Mouse (Mus musculus) forebrain, embryonic 13.5 days (tissue): ENCODE measurements around the gene Brca1. TPM values are rescaled to one million over a fixed set of nuclear protein-coding genes. Genes with fewer than 3 reads are reported as not detected.
"Not testable (repeated sequence)": the region's sequence is repeated elsewhere in the genome, so short reads cannot be mapped to it uniquely, and the experiment has no call there.

Experiments
- ATAC-seq: fragments of 200-750 bp; cut with Nextera tagmentation; 2 replicates; pipeline ENCODE4 v1.8.0; 2017
- H3K27ac ChIP-seq: fragments of 300-500 bp; sonication (generic); 2 replicates; pipeline ENCODE4 v1.5.1; 2015; ENCODE audit warnings: inconsistent platforms, mild to moderate bottlenecking, moderate library complexity
- H3K27me3 ChIP-seq: fragments of 300-500 bp; sonication (generic); 2 replicates; pipeline ENCODE4 v1.6.1; 2015; ENCODE audit warnings: mild to moderate bottlenecking, inconsistent platforms
- H3K36me3 ChIP-seq: fragments of 300-500 bp; sonication (generic); 2 replicates; pipeline ENCODE4 v1.6.1; 2015; ENCODE audit warnings: mild to moderate bottlenecking, inconsistent platforms; ENCODE audit not compliant: poor library complexity, severe bottlenecking
- H3K4me1 ChIP-seq: fragments of 300-500 bp; sonication (generic); 2 replicates; pipeline ENCODE4 v1.6.1; 2015; ENCODE audit warnings: inconsistent platforms
- H3K4me2 ChIP-seq: fragments of 300-500 bp; sonication (generic); 2 replicates; pipeline ENCODE4 v1.6.1; 2015; ENCODE audit warnings: inconsistent platforms, mild to moderate bottlenecking, moderate library complexity
- H3K4me3 ChIP-seq: fragments of 300-500 bp; sonication (generic); 2 replicates; pipeline ENCODE4 v1.5.1; 2015; ENCODE audit warnings: mild to moderate bottlenecking, inconsistent platforms
- H3K9ac ChIP-seq: fragments of 300-500 bp; sonication (generic); 2 replicates; pipeline ENCODE4 v1.6.1; 2015; ENCODE audit warnings: mild to moderate bottlenecking, inconsistent platforms
- H3K9me3 ChIP-seq: fragments of 300-500 bp; sonication (generic); replicated peaks from 2 replicates; pipeline ENCODE4 v1.6.1; 2016; ENCODE audit warnings: inconsistent platforms
- WGBS: fragments of 180-500 bp; shearing (Covaris S2); methylation state at CpG from one replicate; pipeline ENCODE4 v1.1.7; 2015; 5-methylcytosine and 5-hydroxymethylcytosine counted together
- polyA plus RNA-seq: library from polyadenylated mRNA; unstranded; fragments of >200 nt; fragmentation: Nextera tagmentation; extraction: Ambion mirVana; gene quantifications from 2 replicates; pipeline ENCODE4 v1.2.1, GENCODE M21; 2015

Brca1 gene
- polyA plus RNA-seq, 1 experiment from 2014 or later, result 12.5 TPM

DNA sequence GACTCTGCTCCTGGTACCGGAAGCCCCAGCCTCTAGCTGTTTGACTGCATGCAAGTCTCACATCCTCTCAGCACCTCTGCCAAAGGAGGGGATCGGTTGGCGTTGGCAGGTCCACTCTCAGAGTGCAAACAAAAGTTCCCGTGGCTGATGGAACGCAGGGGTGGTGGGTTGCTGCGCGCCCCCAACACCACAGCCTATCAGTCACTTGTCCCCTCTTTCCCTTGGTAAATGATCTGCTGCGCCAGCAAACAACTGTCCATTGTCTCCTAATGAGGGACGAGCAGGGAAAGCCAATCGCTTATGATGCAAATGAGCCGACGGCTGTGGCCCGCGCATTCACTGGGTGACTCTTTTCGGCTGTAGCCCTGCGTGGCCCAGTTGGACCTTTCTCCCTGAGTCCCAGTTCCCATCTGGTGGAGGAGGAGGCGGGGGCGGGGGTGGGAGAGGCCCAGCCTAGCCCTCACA is 72.6 kb downstream of the Brca1 start:
- peak overlapping the region; percentile 16; the same call in 1 of the 2 replicates for H3K4me3 ChIP-seq
- peaks cover 43% of the 10 kb centered on the region for H3K4me1 ChIP-seq

DNA sequence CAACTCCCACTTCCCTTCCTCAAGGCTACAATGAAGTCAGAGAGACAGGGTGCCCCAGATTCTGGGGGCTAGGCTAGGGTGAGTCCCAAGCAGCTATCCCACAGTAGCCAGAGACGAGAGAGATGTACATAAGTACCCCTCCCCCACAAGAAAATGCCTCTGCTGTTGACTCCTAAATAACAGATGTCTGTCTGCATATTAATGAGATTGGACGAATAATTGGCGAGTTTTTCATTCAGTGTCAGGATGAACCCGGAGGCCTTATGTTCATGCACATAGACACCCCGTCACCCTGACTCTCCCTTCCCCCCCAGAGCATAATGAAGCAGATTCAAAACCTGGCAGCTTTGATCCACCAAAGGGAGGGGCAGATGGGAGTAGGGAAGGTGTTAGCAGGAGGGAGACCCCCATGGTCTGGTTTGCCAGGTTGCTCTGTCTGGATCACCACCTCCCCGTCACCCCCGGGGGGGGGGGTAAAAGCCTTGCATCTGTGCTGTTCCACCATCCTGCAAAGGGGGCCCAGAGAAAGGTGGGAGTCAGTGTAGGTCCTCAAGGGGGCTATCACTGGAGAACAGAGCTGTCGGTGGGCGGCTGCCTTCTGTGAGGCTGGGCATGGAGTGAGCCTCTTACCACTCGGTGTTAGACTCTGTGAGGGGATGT is 74.1 kb downstream of the Brca1 start:
- H3K4me2 ChIP-seq, result peak overlapping the region; percentile 17
- H3K27me3 ChIP-seq, result no peaks in the 10 kb centered on the region
- H3K9ac ChIP-seq, result no peak overlapping the region
- ATAC-seq, result peak; percentile 92
- no peaks in the 10 kb centered on the region for H3K36me3 ChIP-seq
- peaks cover 44% of the 10 kb centered on the region for H3K4me1 ChIP-seq
- H3K4me3 ChIP-seq, result no peak overlapping the region
- H3K27ac ChIP-seq, result peak overlapping the region; percentile 92
- no peaks in the 10 kb centered on the region for H3K9me3 ChIP-seq
- 13% methylated on average over 10 of the region's 10 CpGs for WGBS

More for the DNA sequence above, 72.6 kb downstream of the Brca1 start:
- peak overlapping the region; percentile 92 for H3K27ac ChIP-seq
- ATAC-seq, result no peak
- no peaks in the 10 kb centered on the region for H3K36me3 ChIP-seq
- 1% methylated on average over 18 of the region's 18 CpGs for WGBS
- H3K4me2 ChIP-seq, result peak overlapping the region; percentile 52
- H3K9ac ChIP-seq, result peak overlapping the region; percentile 57
- no peaks in the 10 kb centered on the region for H3K9me3 ChIP-seq
- no peaks in the 10 kb centered on the region for H3K27me3 ChIP-seq

DNA sequence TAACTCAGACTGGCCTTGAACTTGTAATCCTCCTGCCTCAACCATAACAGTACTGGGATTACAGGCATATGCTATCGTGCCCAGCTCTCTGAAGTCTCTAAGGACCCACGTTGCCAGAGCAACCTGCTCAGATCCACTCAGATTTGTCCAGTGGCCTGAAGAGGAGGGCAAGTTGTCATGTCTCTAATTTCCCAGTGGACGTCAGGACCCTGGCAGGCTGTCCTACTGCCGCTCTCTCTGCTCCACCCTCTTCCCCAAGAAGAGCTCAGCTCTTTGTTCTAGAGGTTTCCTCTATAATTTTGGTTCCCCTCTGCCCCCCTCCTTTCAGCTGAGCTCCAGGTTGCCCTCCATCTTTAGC is 74.6 kb downstream of the Brca1 start:
- H3K4me3 ChIP-seq, result no peak overlapping the region
- H3K27ac ChIP-seq, result peak overlapping the region; percentile 92
- peak overlapping the region; percentile 17; the same call in 1 of the 2 replicates for H3K4me2 ChIP-seq
- WGBS, result 6% methylated on average over 4 of the region's 4 CpGs
- H3K4me1 ChIP-seq, result peaks cover 49% of the 10 kb centered on the region
- no peaks in the 10 kb centered on the region for H3K36me3 ChIP-seq
- ATAC-seq, result peak; percentile 61
- H3K9me3 ChIP-seq, result no peaks in the 10 kb centered on the region
- H3K9ac ChIP-seq, result no peak overlapping the region
- H3K27me3 ChIP-seq, result no peaks in the 10 kb centered on the region

DNA sequence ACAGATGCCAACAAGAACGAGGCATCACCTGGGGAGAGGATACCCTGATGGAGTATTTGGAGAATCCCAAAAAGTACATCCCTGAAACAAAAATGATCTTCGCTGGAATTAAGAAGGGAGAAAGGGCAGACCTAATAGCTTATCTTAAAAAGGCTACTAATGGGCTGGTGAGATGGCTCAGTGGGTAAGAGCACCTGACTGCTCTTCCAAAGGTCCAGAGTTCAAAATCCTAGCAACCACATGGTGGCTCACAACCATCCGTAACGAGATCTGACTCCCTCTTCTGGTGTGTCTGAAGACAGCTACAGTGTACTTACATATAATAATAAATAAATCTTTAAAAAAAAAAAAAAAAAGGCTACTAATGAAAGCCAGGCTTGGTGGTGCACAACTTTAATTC is 75.4 kb downstream of the Brca1 start:
- H3K27ac ChIP-seq, H3K9me3 ChIP-seq, H3K4me3 ChIP-seq, ATAC-seq, H3K36me3 ChIP-seq, H3K9ac ChIP-seq, H3K4me2 ChIP-seq, H3K27me3 ChIP-seq: not testable (repeated sequence)
- peaks cover 57% of the 10 kb centered on the region for H3K4me1 ChIP-seq
- WGBS, result 79% methylated on average over 4 of the region's 4 CpGs

DNA sequence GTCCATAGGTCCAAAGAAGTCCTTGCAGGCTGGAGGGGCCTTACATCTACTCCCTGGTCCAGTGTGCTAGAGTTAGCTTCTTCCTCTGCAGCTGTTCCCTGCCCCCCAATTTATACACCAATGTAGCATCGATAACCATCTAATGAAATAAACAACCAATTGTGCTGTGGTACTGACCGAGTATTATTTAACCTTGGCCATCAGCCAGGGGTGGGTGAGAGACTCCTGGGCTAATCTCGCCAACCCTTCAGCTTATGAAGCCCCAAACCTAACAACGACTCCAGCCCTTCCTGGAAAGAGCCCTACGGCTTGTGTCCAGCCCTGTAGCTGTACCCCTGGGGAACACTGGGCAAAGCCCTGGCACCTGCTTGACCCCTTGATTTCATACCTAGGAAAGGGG is 77.5 kb downstream of the Brca1 start:
- Histone ChIP-seq H3K9me3 (no peaks in the 10 kb centered on the region), H3K9ac (no peak overlapping the region), H3K36me3 (peaks cover 11% of the 10 kb centered on the region), H3K4me2 (no peak overlapping the region), H3K27ac (peak overlapping the region; percentile 10; the same call in 1 of the 2 replicates), H3K27me3 (no peaks in the 10 kb centered on the region), H3K4me3 (no peak overlapping the region), H3K4me1 (peaks cover 66% of the 10 kb centered on the region)
- ATAC-seq, result no peak
- 65% methylated on average over 5 of the region's 5 CpGs for WGBS

DNA sequence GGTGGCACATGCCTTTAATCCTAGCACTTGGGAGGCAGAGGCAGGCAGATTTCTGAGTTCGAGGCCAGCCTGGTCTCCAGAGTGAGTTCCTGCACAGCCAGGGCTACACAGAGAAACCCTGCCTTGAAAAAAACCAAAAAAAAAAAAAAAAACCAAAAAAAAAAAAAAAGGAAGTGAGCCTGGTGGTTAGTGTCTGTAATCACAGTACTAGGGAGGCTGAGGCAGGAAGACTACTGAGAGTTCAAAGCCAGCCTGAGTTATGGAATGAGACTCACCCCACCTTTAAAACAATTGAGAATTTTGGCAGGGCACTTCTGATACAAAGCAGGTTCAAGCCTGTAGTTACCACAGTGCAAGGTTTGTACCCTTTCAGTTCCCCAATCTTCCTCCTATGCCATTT is 78.1 kb downstream of the Brca1 start:
- not testable (repeated sequence) for H3K9me3 ChIP-seq, H3K27ac ChIP-seq, ATAC-seq, H3K4me3 ChIP-seq, H3K9ac ChIP-seq, H3K27me3 ChIP-seq, H3K4me2 ChIP-seq
- whole genome bisulfite sequencing, result 88% methylated on average over 1 of the region's 1 CpGs
- peaks cover 64% of the 10 kb centered on the region for H3K4me1 ChIP-seq
- peaks cover 11% of the 10 kb centered on the region for H3K36me3 ChIP-seq

DNA sequence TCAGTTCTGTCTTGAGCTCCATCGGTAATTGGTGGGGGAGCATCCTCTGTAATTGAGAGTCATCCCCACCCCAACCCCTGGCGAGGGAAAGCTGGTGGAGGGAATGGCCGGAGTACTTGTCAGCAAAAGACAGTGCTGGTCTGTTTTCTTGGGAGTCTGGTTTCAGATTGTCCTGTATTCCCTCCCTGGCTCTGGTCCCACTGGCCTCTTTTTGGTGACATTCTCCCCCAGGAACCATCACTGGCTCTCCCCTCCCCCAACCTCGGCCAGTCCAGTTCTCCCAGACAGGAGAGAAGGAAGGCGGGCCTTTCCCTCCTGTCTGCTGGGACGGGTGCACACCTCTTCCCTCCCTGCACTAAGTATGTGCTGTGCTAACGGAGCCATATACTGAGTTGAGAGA is 79.4 kb downstream of the Brca1 start:
- Histone ChIP-seq H3K4me1 (peaks cover 58% of the 10 kb centered on the region), H3K36me3 (peaks cover 11% of the 10 kb centered on the region), H3K4me3 (no peak overlapping the region), H3K9me3 (no peaks in the 10 kb centered on the region), H3K4me2 (0 out of 2 replicates have a peak overlapping the region, but pooled peaks have one; percentile 5), H3K27me3 (no peaks in the 10 kb centered on the region), H3K9ac (no peak overlapping the region), H3K27ac (peak overlapping the region; percentile 25)
- no peak for ATAC-seq
- WGBS, result 62% methylated on average over 7 of the region's 7 CpGs

DNA sequence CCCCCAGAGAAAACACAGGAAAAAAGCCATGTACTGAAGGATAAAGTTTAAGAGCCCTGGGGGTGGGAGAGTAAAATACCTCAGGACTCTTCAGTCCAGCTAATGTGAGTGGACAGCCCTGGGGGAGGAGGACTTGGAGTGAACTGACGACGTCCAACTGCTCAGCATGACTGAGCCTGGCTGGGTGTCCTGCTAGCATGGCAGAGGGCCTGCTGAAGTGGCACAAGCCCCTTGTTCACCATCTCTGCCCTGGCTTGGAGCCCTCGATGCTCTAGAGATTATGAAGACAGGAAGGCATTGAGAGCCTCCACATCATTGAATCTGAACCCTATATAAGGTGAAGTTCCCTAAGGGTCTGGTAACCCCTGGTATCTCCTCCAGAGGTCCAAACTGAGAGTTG is 79.8 kb downstream of the Brca1 start:
- H3K9me3 ChIP-seq, result no peaks in the 10 kb centered on the region
- H3K9ac ChIP-seq, result no peak overlapping the region
- H3K4me2 ChIP-seq, result 0 out of 2 replicates have a peak overlapping the region, but pooled peaks have one; percentile 5
- no peak for ATAC-seq
- WGBS, result 67% methylated on average over 3 of the region's 3 CpGs
- no peaks in the 10 kb centered on the region for H3K27me3 ChIP-seq
- peaks cover 11% of the 10 kb centered on the region for H3K36me3 ChIP-seq
- peak overlapping the region; percentile 25; the same call in 1 of the 2 replicates for H3K27ac ChIP-seq
- H3K4me3 ChIP-seq, result peak overlapping the region; percentile 2; the same call in 1 of the 2 replicates
- peaks cover 58% of the 10 kb centered on the region for H3K4me1 ChIP-seq

DNA sequence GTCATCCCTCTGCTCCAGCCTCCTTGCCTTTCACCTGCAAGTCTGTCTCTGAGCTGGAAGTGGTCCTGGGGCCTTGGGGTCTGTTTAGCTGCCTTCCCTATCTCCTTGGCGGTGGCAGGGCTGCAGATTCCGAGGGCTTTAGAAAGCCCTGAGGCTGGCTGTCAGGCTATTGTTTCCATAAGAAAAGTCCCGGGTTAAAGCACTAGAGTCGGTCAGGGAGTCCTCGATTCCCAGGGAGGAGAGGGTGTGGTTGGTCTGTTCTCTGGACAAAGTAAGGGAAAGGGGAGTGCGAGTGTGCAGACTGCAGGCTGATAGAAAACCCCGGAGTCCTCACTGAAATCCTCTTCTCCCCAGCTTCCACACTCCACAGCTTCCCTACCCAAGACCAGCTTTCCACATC is 81.5 kb downstream of the Brca1 start:
- 11% methylated on average over 7 of the region's 7 CpGs for WGBS
- no peak for ATAC-seq
- peaks cover 66% of the 10 kb centered on the region for H3K4me1 ChIP-seq
- H3K27me3 ChIP-seq, result no peaks in the 10 kb centered on the region
- H3K4me2 ChIP-seq, result peak overlapping the region; percentile 85
- H3K9ac ChIP-seq, result peak overlapping the region; percentile 54
- H3K4me3 ChIP-seq, result peak overlapping the region; percentile 78
- no peaks in the 10 kb centered on the region for H3K9me3 ChIP-seq
- H3K27ac ChIP-seq, result no peak overlapping the region; the same call in 1 of the 2 replicates
- H3K36me3 ChIP-seq, result peaks cover 11% of the 10 kb centered on the region

DNA sequence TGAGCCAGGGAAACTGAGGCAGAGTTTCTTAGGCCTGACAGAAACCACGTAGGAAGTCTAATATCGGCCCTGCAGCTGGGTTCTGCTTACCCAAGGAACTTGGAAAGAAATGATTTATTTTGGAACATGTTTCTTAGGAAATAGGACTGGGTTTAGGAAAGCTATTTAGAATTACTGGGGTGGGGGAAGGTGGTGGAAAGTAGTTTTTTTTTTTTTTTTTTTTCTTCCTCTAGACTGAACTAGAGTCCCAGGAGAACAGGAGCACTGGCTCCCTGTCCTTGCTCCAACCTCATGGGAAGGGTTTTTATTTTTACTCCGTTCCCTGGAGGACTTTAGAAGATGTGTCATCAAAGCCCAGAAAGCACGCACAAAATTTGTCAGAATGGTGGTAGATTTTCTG is 82.6 kb downstream of the Brca1 start:
- Histone ChIP-seq H3K9ac (peak overlapping the region; percentile 88), H3K27ac (no peak overlapping the region), H3K9me3 (no peaks in the 10 kb centered on the region), H3K36me3 (peaks cover 11% of the 10 kb centered on the region), H3K4me3 (peak overlapping the region; percentile 78), H3K27me3 (no peaks in the 10 kb centered on the region), H3K4me1 (peaks cover 65% of the 10 kb centered on the region), H3K4me2 (peak overlapping the region; percentile 85)
- ATAC-seq, result no peak
- WGBS, result 68% methylated on average over 4 of the region's 4 CpGs

DNA sequence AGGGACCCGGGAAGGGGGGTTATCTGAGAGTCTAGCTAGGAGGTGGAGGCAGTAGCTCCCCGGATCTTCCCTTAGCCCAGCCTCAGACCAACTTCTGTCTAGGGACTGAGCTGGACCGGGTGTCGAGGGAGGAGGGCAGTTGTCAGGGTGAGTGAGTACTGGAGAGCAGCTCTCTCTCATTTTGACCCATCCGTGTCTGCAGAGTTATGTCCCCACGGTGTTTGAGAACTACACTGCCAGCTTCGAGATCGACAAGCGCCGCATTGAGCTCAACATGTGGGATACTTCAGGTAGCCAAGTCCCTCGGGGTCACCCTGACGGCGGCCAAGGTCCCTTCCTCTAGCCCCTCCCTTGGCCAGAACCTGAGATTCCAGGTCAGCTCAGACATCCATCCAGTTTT is 83.0 kb downstream of the Brca1 start:
- peak overlapping the region; percentile 78 for H3K4me3 ChIP-seq
- H3K27me3 ChIP-seq, result no peaks in the 10 kb centered on the region
- H3K9me3 ChIP-seq, result no peaks in the 10 kb centered on the region
- H3K4me1 ChIP-seq, result peaks cover 68% of the 10 kb centered on the region
- WGBS, result 4% methylated on average over 13 of the region's 13 CpGs
- H3K27ac ChIP-seq, result peak overlapping the region; percentile 85
- ATAC-seq, result no peak
- peak overlapping the region; percentile 85 for H3K4me2 ChIP-seq
- peak overlapping the region; percentile 88 for H3K9ac ChIP-seq
- peaks cover 11% of the 10 kb centered on the region for H3K36me3 ChIP-seq

DNA sequence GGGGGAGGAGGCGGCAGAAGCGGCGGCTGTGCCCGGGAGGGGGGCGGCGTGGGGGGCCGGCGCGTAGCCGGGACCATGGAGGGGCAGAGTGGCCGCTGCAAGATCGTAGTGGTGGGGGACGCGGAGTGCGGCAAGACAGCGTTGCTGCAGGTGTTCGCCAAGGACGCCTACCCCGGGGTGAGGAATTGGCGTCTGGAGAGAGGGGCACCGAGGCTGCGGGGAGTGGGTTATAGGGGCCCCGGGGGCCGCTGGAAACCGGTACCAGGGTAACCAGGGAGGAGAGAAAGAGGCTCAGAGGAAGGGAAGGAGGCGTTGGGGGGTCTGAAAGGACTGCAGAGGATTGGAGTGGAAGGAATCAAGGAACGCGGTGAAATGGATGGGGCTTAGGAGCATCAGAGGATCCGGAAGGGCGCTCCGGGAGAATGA is 83.5 kb downstream of the Brca1 start:
- Histone ChIP-seq H3K27ac (peak overlapping the region; percentile 85), H3K27me3 (no peaks in the 10 kb centered on the region), H3K36me3 (peaks cover 11% of the 10 kb centered on the region), H3K4me1 (peaks cover 71% of the 10 kb centered on the region), H3K4me3 (peak overlapping the region; percentile 78), H3K9ac (peak overlapping the region; percentile 88), H3K4me2 (peak overlapping the region; percentile 85), H3K9me3 (no peaks in the 10 kb centered on the region)
- WGBS, result 0% methylated on average over 29 of the region's 31 CpGs
- ATAC-seq, result peak; percentile 11
